Comparison of ENCODE assay signal across 11 mouse cellular contexts in the genomic region with DNA sequence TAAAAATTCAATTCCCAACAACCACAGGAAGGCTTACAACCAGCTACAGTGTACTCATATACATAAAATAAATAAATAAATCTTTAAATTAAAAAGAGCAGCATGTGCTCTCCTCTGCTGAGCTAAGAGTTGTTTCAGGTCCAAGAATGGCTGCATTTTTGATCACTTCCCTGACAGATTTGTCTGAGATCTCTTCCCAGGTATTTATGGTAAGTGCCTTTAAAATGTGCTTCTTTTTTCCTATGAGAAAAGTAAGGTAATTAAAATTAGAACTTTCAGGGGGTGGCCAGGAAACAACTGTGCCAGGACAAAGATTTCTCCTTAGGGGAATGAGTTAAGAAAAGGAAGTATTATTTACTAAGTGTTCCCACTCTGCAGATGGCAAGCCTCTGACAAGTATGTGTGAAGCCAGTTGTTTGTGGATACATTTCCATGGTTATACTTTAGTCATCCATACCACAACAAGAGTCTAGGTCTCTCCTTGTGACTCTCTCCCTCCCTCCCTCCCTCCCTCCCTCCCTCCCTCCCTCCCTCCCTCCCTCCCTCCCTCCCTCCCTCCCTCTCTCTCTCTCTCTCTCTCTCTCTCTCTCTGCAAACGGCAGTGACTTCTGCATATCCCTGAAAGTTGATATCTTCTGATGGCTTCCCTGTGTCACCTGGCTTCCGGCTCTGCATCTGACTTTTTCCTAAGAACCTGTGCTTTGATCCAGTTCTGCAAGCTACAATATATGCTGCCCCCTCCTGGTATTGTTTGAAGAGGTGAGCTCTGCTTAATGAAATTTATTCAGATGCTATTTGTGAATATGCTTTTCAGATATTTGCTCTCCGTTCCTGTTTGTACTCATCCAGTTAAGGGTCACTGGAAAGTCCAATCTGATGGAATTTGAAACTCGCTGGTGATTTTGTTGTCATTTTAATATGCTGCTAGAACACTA. TPM values are rescaled to one million over a fixed set of nuclear protein-coding genes. Genes with fewer than 3 reads are reported as not detected.
A peak's percentile ranks its signal among the peaks of the same experiment; 100 is the strongest.
DNase-seq lines count a peak whose midpoint lies in the region; ATAC-seq and TF ChIP-seq lines count a peak whose summit lies in the region.
"Had no signal": no experiment of that assay in that cellular context is flagged by ENCODE, and none has a peak within 500 bp of the region (broad histone marks: within the 10 kb centered on the region; RNA-seq: fewer than 3 reads in every experiment).

No protein-coding gene starts in this region.

- TF ChIP-seq EP300 in stomach, postnatal 0 days (optimal IDR thresholded peaks at IDR 0.05): no peak

- H3K9me3 ChIP-seq in hindbrain, postnatal 0 days (ENCODE audit: low read length): no peaks in the 10 kb centered on the region
- no peaks in the 10 kb centered on the region for H3K9me3 ChIP-seq in hindbrain, embryonic 12.5 days (replicated peaks)
- H3K9me3 ChIP-seq in stomach, postnatal 0 days (ENCODE audit: control insufficient read depth, low read length): no peaks in the 10 kb centered on the region
- H3K9me3 ChIP-seq: heart, embryonic 10.5 days; neural tube, embryonic 13.5 days had no signal

- peak; percentile 42 for DNase-seq in adrenal gland, postnatal 10 days
- DNase-seq in adrenal gland, postnatal 4 days (ENCODE audit: low spot score in 2 of 2): no peak
- DNase-seq in hindbrain, postnatal 0 days (ENCODE audit: low spot score): peak; percentile 82
- peak; percentile 53 for DNase-seq in thymus, postnatal 14 days
- no peak for DNase-seq in thymus, postnatal 4 days
- DNase-seq in stomach, postnatal 0 days (ENCODE audit: low spot score): no peak
- no peak for DNase-seq in left cerebral cortex, postnatal 10 days (ENCODE audit: extremely low spot score in 1 of 2, low spot score in 2 of 2)
- DNase-seq: thymus, postnatal 25 days had no signal

- H3K4me1 ChIP-seq in hindbrain, postnatal 0 days (ENCODE audit: insufficient read depth, low read length): no peaks in the 10 kb centered on the region
- H3K4me1 ChIP-seq in hindbrain, embryonic 12.5 days: no peaks in the 10 kb centered on the region
- H3K4me1 ChIP-seq in stomach, postnatal 0 days (replicated peaks; ENCODE audit: control insufficient read depth, insufficient read depth): no peaks in the 10 kb centered on the region
- H3K4me1 ChIP-seq: neural tube, embryonic 13.5 days had no signal

- no peak overlapping the region for H3K4me2 ChIP-seq in hindbrain, postnatal 0 days (ENCODE audit: low read depth, low read length)
- H3K4me2 ChIP-seq in hindbrain, embryonic 12.5 days (replicated peaks): no peak overlapping the region
- no peak overlapping the region for H3K4me2 ChIP-seq in stomach, postnatal 0 days (replicated peaks; ENCODE audit: low read depth)
- H3K4me2 ChIP-seq: neural tube, embryonic 13.5 days had no signal

- H3K27ac ChIP-seq in hindbrain, postnatal 0 days: no peak overlapping the region
- no peak overlapping the region for H3K27ac ChIP-seq in hindbrain, embryonic 12.5 days
- no peak overlapping the region for H3K27ac ChIP-seq in stomach, postnatal 0 days (replicated peaks)
- H3K27ac ChIP-seq: heart, embryonic 10.5 days; neural tube, embryonic 13.5 days had no signal

- H3K36me3 ChIP-seq in hindbrain, postnatal 0 days (ENCODE audit: insufficient read depth, low read length): no peaks in the 10 kb centered on the region
- no peaks in the 10 kb centered on the region for H3K36me3 ChIP-seq in hindbrain, embryonic 12.5 days
- no peaks in the 10 kb centered on the region for H3K36me3 ChIP-seq in stomach, postnatal 0 days (ENCODE audit: control insufficient read depth, insufficient read depth, low read length)
- H3K36me3 ChIP-seq: heart, embryonic 10.5 days; neural tube, embryonic 13.5 days had no signal

- no peak for ATAC-seq in hindbrain, postnatal 0 days
- no peak for ATAC-seq in hindbrain, embryonic 12.5 days (ENCODE audit: low FRiP score)
- no peak for ATAC-seq in stomach, postnatal 0 days (ENCODE audit: low FRiP score, low TSS enrichment)

- intact Hi-C loops in left cerebral cortex, postnatal 10 days (cut with DNase I): no loop called here

- WGBS in hindbrain, postnatal 0 days: 50% methylated on average over 3 of the region's 4 CpGs
- 48% methylated on average over 3 of the region's 4 CpGs for WGBS in hindbrain, embryonic 12.5 days
- WGBS in stomach, postnatal 0 days: 25% methylated on average over 3 of the region's 4 CpGs

- peak; percentile 63 for TF ChIP-seq CTCF in hindbrain, postnatal 0 days (IDR thresholded peaks at IDR 0.05; ENCODE audit: low read depth)
- TF ChIP-seq CTCF in stomach, postnatal 0 days (IDR thresholded peaks at IDR 0.05; ENCODE audit: low read depth): peak; percentile 76

- H3K4me3 ChIP-seq in hindbrain, postnatal 0 days (ENCODE audit: low read length): no peak overlapping the region
- H3K4me3 ChIP-seq in hindbrain, embryonic 12.5 days: no peak overlapping the region
- H3K4me3 ChIP-seq in stomach, postnatal 0 days (ENCODE audit: low read depth, low read length): no peak overlapping the region
- H3K4me3 ChIP-seq: heart, embryonic 10.5 days; neural tube, embryonic 13.5 days had no signal

- H3K9ac ChIP-seq in hindbrain, postnatal 0 days (replicated peaks; ENCODE audit: low read length): no peak overlapping the region
- no peak overlapping the region for H3K9ac ChIP-seq in hindbrain, embryonic 12.5 days
- H3K9ac ChIP-seq in stomach, postnatal 0 days (ENCODE audit: low read length): no peak overlapping the region
- H3K9ac ChIP-seq: neural tube, embryonic 13.5 days had no signal

- no peaks in the 10 kb centered on the region for H3K27me3 ChIP-seq in hindbrain, postnatal 0 days (ENCODE audit: insufficient read depth, low read length)
- no peaks in the 10 kb centered on the region for H3K27me3 ChIP-seq in hindbrain, embryonic 12.5 days
- no peaks in the 10 kb centered on the region for H3K27me3 ChIP-seq in stomach, postnatal 0 days (ENCODE audit: control insufficient read depth, insufficient read depth, low read length)
- H3K27me3 ChIP-seq: neural tube, embryonic 13.5 days had no signal

RNA-seq across cellular contexts. Expression of a gene that starts 21.9 kb away (rescaled TPM):
- 10 to 100 TPM; 48.3 to 58.1 TPM for total RNA-seq in adrenal gland, postnatal 10 days (2021)
- 10 to 100 TPM; 71.3 to 74.6 TPM for total RNA-seq in adrenal gland, postnatal 4 days (2021)
- total RNA-seq in hindbrain, postnatal 0 days (2014; rRNA removed): 21.9 and 40.1 TPM in 2 replicates
- 5.0 and 5.1 TPM in 2 replicates for polyA plus RNA-seq in hindbrain, postnatal 0 days (2015; fragmentation: Nextera tagmentation; extraction: Ambion mirVana)
- polyA plus RNA-seq in hindbrain, embryonic 12.5 days (2016; fragmentation: Nextera tagmentation; extraction: Ambion mirVana): 11.1 and 11.6 TPM in 2 replicates
- polyA plus RNA-seq in stomach, postnatal 0 days (2015; fragmentation: Nextera tagmentation; extraction: Ambion mirVana): 13.7 and 16.7 TPM in 2 replicates
- 10 to 100 TPM; 16.9 to 18.3 TPM for total RNA-seq in left cerebral cortex, postnatal 10 days (2021)

Comparison
In these comparisons a context has a peak if more than half of its experiments do, and no peak if none do; other contexts are left out.
1. DNase-seq: peak in adrenal gland, postnatal 10 days (single experiment), hindbrain, postnatal 0 days (single experiment) and thymus, postnatal 14 days (single experiment); none in adrenal gland, postnatal 4 days (0 of 2), thymus, postnatal 4 days (single experiment), stomach, postnatal 0 days (single experiment) and left cerebral cortex, postnatal 10 days (0 of 2).